Mouse (Mus musculus) liver, adult 2 months (tissue): ENCODE measurements at regions not wholly inside any gene's neighbourhood (a gene's known extent, or its start where the extent isn't known, plus 50 kb on each side); places are given as distances from the start of the nearest gene placed in this dataset.

Source experiments
- DNase-seq: peaks from one replicate; pipeline ENCODE4 v3.0.0-alpha.2; 2011; ENCODE audit warnings: low read depth, low spot score; ENCODE audit errors: extremely low read depth
- H3K27ac ChIP-seq: fragments of 200-500 bp; replicated peaks from 2 replicates; pipeline ENCODE4 v1.5.1; 2012; ENCODE audit warnings: low read depth, mild to moderate bottlenecking, control low read depth, inconsistent platforms, low read length; ENCODE audit not compliant: insufficient read depth
- H3K27me3 ChIP-seq: fragments of 200-500 bp; 2 replicates; pipeline ENCODE4 v1.6.1; 2012; ENCODE audit warnings: mild to moderate bottlenecking, moderate library complexity, low read length, inconsistent platforms; ENCODE audit not compliant: control insufficient read depth, insufficient read depth
- H3K36me3 ChIP-seq: fragments of 200-500 bp; 2 replicates; pipeline ENCODE4 v1.6.1; 2012; ENCODE audit warnings: low read length, inconsistent platforms; ENCODE audit not compliant: control insufficient read depth, insufficient read depth
- H3K4me1 ChIP-seq: fragments of 200-500 bp; 2 replicates; pipeline ENCODE4 v1.6.1; 2011; ENCODE audit warnings: low read length; ENCODE audit not compliant: control insufficient read depth, insufficient read depth
- H3K4me3 ChIP-seq: fragments of 200-500 bp; 2 replicates; pipeline ENCODE4 v1.5.1; 2011; ENCODE audit warnings: low read depth, mild to moderate bottlenecking, control low read depth, low read length, moderate library complexity; ENCODE audit not compliant: insufficient read depth
- H3K79me2 ChIP-seq: fragments of 200-500 bp; 2 replicates; pipeline ENCODE4 v1.6.1; 2012; ENCODE audit warnings: inconsistent platforms, mild to moderate bottlenecking, low read length, moderate library complexity; ENCODE audit not compliant: control insufficient read depth, insufficient read depth
- H3K9ac ChIP-seq: fragments of 200-500 bp; 2 replicates; pipeline ENCODE4 v1.6.1; 2012; ENCODE audit warnings: low read depth, mild to moderate bottlenecking, control low read depth, inconsistent platforms, low read length
- CTCF ChIP-seq: fragments of 200-500 bp; IDR thresholded peaks from 2 replicates; pipeline ENCODE4 v1.5.1; 2011; ENCODE audit warnings: low read depth, low read length, control low read depth
- POLR2A ChIP-seq: fragments of 200-500 bp; IDR thresholded peaks from 2 replicates; pipeline ENCODE4 v1.6.1; 2011; ENCODE audit warnings: low read length, control low read depth; ENCODE audit not compliant: insufficient read depth; ENCODE audit errors: extremely low read depth
- WGBS: fragments of 180-500 bp; shearing (Covaris S2); methylation state at CpG from one replicate; pipeline ENCODE4 v1.1.7; 2018; 5-methylcytosine and 5-hydroxymethylcytosine counted together

DNA sequence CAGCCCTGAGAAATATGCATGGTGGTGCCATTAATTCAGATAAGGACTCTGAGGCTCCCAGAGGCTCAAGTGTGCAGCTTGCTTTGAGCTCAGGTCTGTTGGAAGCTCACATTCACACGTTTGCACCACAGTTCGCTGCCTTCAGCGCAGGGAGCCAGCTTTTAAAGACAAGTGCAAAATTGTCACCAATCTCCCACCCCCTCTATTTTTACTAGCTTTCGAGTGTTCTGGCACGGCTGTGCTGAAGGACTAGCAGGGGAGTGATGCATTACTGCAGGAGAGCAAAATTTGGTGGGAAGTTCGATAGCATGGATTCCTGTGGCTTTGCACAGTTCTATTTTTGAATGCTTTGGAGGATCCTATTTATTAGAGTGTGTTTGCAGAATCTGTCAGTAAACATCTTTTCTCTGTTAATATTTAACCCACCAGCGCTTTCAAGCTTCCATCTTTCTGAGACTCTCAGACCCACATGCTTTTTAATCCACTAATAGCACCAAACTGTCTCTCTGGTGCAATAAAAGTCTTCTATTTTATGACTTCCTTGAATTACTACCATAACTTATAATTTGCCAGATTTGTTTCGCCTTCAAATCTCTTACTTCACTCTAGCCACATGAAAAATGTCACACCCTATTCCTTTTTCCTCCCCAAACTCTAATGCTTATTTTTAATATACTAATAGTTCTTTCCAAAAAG is 453.6 kb downstream of the Hsfy2 start:
- Histone ChIP-seq H3K27ac (no peak overlapping the region), H3K4me1 (no peaks in the 10 kb centered on the region), H3K36me3 (no peaks in the 10 kb centered on the region), H3K79me2 (no peaks in the 10 kb centered on the region), H3K27me3 (no peaks in the 10 kb centered on the region), H3K9ac (no peak overlapping the region), H3K4me3 (no peak overlapping the region)
- TF ChIP-seq POLR2A = no peak
- TF ChIP-seq CTCF = no peak
- no peak for DNase-seq
- WGBS = 55% methylated on average over 8 of the region's 8 CpGs

DNA sequence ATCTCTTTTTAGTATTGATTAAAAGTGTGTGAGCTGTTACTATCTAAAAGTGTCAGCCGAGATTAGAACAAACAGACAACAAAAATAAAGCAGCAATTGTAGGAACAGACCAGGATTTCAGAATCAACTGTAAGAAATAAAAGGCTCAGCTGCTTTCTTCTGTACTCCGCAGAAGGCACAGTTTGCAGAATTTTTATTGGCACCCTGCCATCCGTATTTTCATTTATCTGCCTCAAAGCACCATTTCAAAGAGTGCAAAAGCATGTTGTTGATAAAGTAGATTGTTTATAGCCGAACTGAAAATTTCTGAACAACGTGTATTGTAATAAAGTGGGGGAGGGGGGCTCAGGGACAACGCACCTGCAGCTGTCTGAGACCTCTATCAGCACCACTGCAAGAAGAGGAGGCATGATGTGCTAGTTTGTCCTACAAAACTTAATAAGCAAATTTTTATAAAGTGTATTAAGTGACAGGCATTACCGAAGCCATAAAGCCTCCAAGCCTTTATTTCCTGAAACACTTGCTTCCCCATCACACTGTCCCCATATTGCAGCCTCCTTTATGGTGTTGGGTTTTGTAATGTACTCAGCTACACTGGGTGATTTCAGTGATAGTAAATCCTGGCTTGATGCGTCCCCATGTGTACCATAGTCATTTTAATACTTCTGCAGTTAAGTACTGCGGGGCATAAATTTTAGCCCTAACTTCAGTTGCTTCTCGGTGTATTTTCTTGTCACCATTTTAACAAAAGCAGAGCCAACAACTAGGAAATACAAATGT is 457.8 kb downstream of the Hsfy2 start:
- H3K36me3 ChIP-seq = no peaks in the 10 kb centered on the region
- no peak for DNase-seq
- no peak overlapping the region for H3K9ac ChIP-seq
- no peaks in the 10 kb centered on the region for H3K4me1 ChIP-seq
- H3K4me3 ChIP-seq = no peak overlapping the region
- no peak overlapping the region for H3K27ac ChIP-seq
- WGBS = 72% methylated on average over 10 of the region's 10 CpGs
- H3K27me3 ChIP-seq = no peaks in the 10 kb centered on the region
- no peaks in the 10 kb centered on the region for H3K79me2 ChIP-seq
- no peak for TF ChIP-seq POLR2A
- no peak for TF ChIP-seq CTCF

DNA sequence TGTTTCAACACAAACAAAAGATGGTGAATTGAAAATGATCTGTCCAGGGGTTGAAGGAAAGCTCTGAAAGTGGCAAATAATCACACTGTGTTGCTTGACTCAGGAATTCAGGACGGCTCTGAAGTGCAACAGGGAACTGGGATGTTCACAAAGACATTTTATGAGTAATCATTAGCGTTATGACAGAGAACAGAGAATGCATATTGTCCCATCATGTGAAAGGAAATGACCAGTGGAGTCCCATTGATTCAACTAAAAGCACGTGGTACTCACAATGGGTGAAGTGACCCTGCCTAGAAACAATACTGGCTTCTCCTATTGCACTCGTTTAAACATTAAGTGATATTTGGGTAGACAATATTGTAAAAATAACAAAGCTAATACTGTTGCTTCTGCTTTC is 466.1 kb downstream of the Hsfy2 start:
- H3K4me1 ChIP-seq = no peaks in the 10 kb centered on the region

DNA sequence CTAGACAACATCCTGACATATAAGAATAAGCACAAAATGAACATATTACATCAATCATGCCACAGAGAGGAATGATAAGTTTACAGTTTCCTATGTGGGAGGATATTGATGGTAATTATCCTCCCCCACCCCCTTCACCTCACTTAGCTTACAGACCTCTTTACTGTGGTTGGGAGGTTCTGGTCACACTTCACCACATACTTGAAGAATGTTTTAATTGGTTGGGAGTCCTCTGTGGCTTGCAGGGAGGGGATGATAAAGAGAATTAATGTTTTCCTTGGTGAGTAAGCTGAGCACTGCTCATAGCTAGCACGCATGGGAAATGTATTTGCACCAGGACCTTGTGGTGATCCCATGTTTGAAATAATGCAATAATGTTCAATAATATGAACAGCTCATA is 468.5 kb downstream of the Hsfy2 start:
- no peak for DNase-seq
- Histone ChIP-seq H3K27ac (no peak overlapping the region), H3K9ac (no peak overlapping the region), H3K36me3 (no peaks in the 10 kb centered on the region), H3K79me2 (no peaks in the 10 kb centered on the region), H3K27me3 (no peaks in the 10 kb centered on the region), H3K4me1 (no peaks in the 10 kb centered on the region), H3K4me3 (no peak overlapping the region)
- no peak for TF ChIP-seq CTCF
- no peak for TF ChIP-seq POLR2A
- 74% methylated on average over 1 of the region's 1 CpGs for WGBS

More for the DNA sequence above, 466.1 kb downstream of the Hsfy2 start:
- WGBS = 60% methylated on average over 4 of the region's 4 CpGs
- H3K4me3 ChIP-seq = no peak overlapping the region
- TF ChIP-seq CTCF (no peak), POLR2A (no peak)
- DNase-seq = no peak
- H3K79me2 ChIP-seq = no peaks in the 10 kb centered on the region
- H3K27ac ChIP-seq = no peak overlapping the region
- no peak overlapping the region for H3K9ac ChIP-seq
- no peaks in the 10 kb centered on the region for H3K36me3 ChIP-seq
- no peaks in the 10 kb centered on the region for H3K27me3 ChIP-seq

DNA sequence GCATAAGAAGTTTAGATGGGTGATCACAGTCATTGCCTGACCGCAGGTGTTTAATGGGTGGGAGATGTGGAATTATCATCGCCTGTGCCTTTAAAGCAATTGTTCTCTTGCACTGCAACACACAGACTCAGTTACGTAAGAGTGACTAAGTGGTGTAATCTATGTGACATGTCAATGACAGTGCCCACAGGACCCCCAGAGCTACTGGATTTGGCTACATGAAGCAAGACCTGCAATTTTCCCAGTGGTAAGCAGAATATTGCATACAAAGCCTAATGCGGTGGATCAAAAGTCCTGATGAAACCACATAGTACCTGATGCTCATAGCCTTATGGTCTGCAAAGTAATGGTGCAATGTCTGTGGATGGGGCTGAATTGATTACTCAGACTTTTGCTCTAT is 469.2 kb downstream of the Hsfy2 start:
- Histone ChIP-seq H3K4me3 (no peak overlapping the region), H3K4me1 (no peaks in the 10 kb centered on the region), H3K9ac (no peak overlapping the region), H3K79me2 (no peaks in the 10 kb centered on the region), H3K27ac (no peak overlapping the region), H3K36me3 (no peaks in the 10 kb centered on the region), H3K27me3 (no peaks in the 10 kb centered on the region)
- 80% methylated on average over 4 of the region's 4 CpGs for WGBS
- no peak for DNase-seq
- TF ChIP-seq POLR2A = no peak
- TF ChIP-seq CTCF = no peak

DNA sequence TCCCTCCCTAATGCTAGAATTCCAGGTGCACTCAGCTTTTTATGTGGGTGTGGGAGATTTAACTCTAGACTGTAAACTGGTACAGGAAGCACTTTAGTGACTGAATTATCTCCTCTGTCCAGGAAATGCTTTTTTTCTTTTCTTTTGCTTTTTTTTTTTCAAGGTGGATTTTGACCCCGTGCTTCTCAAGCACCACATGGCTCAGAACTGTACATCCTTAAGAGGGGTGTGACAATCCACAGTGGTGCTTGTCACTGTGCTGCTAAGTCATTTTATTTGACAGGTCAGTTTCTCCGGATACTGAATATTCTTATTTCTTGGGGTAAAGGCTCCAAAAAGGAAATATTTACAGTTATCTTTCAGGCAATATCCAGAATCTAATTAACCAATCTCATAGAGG is 472.0 kb downstream of the Hsfy2 start:
- Histone ChIP-seq H3K4me1 (no peaks in the 10 kb centered on the region), H3K27me3 (no peaks in the 10 kb centered on the region), H3K36me3 (no peaks in the 10 kb centered on the region), H3K27ac (no peak overlapping the region), H3K79me2 (no peaks in the 10 kb centered on the region), H3K4me3 (no peak overlapping the region), H3K9ac (no peak overlapping the region)
- DNase-seq = no peak
- WGBS = 71% methylated on average over 2 of the region's 2 CpGs
- TF ChIP-seq POLR2A = no peak
- TF ChIP-seq CTCF = no peak
